Mouse (Mus musculus) skeletal muscle tissue, adult 2 months (tissue): ENCODE results near the gene Helb.

Experiments
- DNase-seq: peaks from one replicate; pipeline ENCODE4 v3.0.0-alpha.2; 2012; ENCODE audit warnings: low read depth, low spot score

The Helb gene

DNA sequence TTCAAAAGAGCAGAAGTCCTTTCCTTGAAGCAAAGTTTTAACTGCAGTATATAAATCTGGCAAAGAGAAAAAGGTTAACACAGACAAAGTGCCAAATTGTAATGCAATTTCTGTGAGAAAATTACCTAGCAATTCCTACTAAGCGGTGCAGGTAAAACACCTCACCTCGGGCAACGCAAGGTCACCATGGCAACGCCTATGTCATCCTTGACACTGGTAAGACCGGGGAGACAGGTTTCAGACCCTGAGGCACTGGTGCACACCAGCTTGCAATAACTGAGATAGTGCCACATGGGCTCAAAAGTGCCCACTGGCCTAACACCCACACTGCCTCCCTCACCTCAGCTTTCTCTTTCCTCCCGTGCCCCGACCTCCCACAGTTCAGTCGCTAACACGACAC, 17.7 kb downstream of the Helb start:
- DNase-seq = no peak

DNA sequence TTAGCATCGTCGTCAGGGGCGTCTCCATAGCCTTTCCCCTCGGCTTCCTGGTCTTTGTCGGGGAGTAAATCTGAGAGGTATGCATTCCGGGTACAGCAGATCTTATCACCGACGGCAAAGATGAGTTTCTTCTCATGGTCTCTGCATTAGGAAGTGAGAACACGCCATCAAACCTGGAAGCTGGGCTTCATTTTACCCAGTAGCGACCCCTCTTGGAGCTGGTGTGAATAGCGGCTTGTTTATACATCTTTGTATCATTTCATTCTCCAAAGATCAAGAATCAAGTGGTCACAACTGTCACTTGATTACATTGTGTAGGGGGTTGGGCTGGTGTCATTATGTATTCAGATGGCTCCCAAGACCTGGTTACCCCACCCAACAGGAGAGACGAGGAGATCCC, 20.2 kb downstream of the Helb start:
- no peak for DNase-seq

DNA sequence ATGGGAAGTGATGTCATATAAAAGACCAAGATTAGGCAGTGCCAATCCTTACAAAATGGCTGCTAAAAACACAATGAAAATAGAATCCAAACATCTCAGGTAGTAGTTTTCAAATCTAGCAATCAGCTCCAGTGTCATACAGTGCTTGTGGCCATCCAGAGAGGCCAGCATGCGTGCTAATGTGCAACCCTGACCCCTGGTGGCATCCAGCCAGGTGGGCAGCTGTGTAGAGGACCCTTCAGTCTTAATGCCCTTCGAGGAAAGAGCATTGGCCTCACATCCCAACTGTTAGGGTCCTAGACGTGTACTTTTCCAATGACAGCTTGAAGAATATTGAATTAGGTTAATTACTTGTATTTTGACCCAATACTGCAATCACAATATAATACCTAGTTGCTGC, 34.9 kb downstream of the Helb start:
- no peak for DNase-seq

DNA sequence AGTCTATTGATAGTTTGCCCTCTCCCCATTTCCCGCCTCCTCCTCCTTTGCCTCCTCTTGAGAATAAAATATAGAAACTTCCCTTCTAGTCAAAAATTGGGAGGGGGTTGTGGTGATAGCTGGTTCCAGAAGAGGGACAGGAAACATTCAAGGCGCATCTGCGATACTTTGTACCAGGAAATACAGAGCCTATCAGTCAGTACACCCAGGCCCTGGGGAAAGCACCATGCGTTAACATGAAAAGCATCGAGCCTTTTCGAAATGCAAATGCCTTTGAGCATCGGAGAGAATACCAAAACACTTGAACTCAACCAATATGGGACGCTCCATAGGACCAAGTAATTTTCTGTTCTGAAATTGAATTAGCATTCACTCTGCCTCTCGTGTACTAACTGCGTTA, 46.5 kb downstream of the Helb start:
- no peak for DNase-seq

DNA sequence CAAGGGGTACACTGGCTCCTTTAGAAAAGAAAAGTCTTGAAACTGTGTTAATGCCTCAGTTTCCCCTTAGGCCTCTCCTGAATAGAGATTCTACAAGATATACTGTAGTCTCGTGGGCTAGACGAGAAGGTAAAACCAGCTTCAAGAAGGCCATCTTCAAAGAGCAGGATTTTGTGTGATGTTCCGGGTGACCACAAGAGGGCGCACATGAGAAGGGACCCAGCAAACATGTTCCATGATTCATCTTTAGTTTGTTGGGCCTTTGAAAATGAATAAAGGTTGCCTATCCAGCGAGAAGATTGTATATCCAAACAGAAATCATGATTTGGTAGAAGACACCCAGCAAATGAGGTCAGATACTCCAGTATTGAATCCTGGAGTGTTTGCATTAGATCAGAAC, 48.4 kb downstream of the Helb start:
- peak; percentile 34 for DNase-seq

DNA sequence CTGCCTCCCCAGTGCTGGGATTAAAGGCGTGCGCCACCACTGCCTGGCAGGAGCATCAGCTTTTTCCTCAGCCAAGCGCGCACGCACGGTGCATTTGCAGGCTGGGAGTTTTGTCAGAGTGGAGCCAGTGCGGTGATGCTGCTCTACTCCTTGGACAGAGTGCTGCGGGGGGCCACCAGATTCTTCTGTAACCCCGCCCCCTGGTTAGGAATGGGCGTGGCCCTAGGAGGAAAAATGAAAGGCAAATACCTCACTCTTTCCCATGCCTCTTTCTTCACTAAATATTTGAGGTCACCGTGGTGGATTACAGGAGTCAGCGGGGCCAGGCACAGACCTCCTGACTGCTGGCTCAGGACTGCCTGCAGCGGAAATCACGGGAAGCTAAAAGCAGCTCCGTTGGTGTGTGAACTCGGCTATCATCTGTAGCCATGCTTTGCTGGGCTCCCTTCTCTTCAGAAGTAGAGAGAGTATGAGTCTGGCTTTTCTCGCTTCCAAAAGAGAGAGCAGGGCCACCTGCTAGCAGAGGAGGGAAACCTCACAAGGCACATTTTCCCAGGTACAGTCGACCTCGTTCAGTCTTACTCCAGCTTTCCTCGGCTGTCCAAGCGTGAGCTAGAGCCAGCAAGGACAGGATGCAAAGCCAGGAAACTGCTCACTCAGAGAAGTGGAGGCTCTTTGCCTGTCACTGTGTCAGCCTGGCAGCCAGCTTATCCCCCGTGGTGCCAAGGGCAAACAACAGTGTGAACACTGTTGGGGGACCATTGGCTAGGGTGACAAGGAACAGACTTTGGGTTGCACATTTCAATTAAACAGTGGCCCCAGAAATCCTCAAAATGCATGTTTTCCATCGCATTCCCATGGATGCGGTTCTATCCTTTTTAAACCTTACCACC, 51.3 kb downstream of the Helb start:
- DNase-seq = no peak

DNA sequence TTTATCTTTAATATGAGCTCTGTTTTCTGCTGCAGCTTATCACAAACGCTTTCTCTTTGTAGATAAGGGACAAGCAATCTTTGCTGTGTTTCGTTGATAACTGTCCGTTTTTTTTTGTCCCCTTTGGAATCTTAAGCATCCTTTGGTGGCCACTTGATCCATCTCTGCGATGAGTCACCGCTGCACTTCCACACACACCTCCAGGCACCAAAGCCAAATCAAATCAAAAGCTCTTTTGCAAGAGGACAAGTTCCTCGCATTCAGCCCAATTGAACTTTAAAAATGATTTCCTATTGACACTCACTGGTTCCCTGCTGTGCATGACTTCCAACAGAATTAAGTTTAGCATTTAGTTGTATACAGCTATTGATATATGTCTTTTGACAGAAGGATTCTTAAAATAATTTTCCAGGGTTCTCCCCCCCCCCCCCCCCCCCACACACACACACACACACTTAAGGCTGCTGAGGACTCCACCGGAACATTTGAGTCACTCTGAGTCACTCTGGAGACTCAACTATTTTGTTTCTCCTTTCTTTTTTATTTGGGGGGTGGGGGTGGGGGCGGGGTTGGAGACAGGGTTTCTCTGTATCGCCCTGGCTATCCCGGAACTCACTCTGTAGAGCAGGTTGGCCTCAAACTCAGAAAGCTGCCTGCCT, 52.1 kb downstream of the Helb start:
- DNase-seq = no peak

DNA sequence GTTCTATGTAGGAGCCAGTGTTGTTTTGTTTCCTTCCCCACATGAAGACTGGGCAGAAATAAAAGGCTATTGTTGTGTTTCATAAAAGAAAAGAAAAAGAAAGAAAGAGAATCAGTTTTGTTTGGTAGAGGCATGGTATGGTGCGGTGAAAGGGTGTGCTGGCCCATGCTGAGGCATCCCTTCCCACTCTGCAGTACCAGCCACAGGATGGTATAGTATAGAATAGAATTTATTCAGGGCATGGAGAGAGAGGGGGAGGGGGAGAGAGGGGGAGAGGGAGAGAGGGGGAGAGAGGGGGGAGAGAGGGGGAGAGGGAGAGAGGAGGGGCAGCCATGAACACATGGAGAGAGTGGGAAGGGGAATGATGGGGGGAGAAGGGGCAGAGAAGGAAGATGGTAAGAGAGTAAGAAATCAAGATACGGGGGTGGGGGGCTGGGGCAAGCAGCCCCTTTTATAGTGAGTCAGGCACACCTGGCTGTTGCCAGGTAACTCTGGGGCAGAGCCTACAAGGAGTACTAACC, 68.0 kb downstream of the Helb start:
- DNase-seq = no peak

DNA sequence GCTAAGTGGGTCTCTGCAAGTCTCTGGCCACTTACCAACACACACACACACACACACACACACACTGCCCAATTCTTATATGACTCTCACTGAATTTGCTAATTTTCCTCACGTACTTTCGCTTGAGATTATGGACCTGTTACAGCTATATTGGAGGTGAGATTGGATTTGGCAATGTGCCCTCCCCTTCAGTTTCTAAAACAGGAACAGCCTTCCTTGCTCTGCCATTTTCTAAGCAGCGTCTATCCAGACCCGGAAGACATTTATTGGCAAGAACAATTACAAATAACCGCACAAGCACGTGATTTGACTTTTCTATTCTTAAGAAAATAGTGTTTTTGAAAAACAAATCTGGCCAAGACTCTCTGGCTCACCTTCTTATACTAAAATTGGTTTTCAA, 68.5 kb downstream of the Helb start:
- DNase-seq = no peak

DNA sequence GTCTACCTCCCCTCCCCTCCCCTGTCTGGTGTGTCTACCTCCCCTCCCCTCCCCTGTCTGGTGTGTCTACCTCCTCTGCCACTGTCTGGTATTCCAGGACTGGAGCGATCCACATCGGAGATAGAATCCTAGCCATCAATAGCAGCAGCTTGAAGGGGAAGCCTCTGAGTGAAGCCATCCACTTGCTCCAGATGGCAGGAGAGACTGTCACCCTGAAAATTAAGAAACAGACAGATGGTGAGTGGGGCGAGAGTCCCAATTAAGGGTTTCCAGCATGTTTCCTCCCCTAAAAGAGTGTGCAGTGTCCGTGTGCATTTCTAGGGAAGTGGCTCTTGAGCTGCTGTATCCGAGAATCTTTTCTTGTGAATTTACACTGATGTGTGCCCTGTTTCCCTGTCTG, 74.6 kb downstream of the Helb start:
- no peak for DNase-seq

DNA sequence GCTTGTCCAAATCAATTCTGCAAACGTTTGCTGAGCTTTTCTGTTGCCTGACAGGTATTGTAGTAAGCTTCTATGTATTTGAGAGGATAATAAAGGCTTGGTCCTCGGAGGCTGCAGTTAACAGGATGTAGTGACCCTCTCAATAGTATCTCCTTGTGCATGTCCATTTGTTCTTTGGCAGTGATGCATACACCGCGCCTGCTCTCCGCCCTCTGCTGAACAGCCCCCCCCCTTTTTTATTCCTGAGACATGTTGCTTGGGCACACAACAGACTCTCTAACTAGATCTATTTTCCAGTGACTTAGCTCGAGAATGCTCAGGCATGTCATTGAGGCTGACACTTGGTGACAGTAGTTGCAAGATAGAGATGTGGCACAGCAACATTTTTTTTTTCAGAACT, 77.0 kb downstream of the Helb start:
- DNase-seq = no peak

DNA sequence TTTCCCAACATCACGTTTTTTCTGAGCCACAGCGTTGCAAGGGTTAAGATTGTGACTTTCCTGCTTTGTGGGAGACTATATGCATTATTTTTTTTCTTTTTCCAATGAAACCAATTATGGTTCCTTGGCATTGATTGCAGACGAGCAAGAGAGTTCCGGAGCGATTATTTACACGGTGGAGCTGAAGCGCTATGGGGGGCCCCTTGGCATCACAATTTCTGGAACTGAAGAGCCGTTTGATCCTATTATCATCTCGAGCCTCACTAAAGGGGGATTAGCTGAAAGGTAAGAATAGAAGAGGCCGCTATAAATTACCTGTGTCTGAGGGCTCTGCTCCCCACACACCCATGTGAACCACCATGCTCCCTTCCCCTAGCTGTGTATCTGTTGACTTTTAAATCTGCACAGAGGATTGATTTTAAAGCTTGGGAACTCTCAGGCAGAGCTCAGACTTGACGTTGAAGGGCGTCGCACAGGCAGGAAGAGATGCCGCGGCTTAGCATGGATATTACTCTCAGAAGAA, 77.5 kb downstream of the Helb start:
- DNase-seq = no peak

DNA sequence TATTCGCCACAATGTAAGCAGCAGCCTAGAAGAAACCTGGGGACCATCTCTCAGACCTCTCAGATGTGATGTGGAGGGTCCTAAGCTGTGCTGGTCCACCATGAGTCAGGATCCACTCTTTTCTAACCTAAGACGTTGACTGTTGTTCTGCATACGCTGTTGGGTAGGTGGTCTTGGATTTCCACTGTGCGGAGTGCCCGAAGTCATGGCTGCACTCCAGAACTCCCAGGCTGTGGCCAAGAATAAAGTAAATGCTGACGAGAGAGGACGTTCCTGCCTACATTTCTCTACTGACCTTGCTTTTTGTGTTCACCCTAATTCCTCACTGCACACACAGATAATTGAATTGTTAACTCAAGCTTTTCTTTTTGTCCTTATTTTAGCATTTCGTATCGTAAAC, 78.9 kb downstream of the Helb start:
- no peak for DNase-seq
